In genomic region chr10:39555289-39555715, GRCm38 (mm10) we compare ENCODE assay signal across 8 mouse cellular contexts. TPM values are rescaled to one million over a fixed set of nuclear protein-coding genes. Genes with fewer than 3 reads are reported as not detected.
DNase-seq lines count a peak whose midpoint lies in the region; ATAC-seq and TF ChIP-seq lines count a peak whose summit lies in the region.

No protein-coding gene starts in this region.

- H3K4me1 ChIP-seq in heart, embryonic 11.5 days (ENCODE audit: control insufficient read depth, insufficient read depth, low read length), result peaks cover 75% of the 10 kb centered on the region
- peaks cover 40% of the 10 kb centered on the region for H3K4me1 ChIP-seq in hindbrain, postnatal 0 days (ENCODE audit: insufficient read depth, low read length)

- no peak for ATAC-seq in heart, embryonic 11.5 days (replicated peaks; ENCODE audit: insufficient number of reproducible peaks, low FRiP score, low TSS enrichment)
- ATAC-seq in hindbrain, postnatal 0 days, result no peak
- no peak for ATAC-seq in erythroid progenitor cell, adult 5-6 weeks (replicated peaks; ENCODE audit: low FRiP score, poor library complexity, severe bottlenecking)

- H3K4me3 ChIP-seq in heart, embryonic 11.5 days (ENCODE audit: low read depth, low read length), result no peak overlapping the region
- no peak overlapping the region for H3K4me3 ChIP-seq in hindbrain, postnatal 0 days (ENCODE audit: low read length)

- H3K9me3 ChIP-seq in heart, embryonic 11.5 days (replicated peaks; ENCODE audit: control insufficient read depth, low read length), result no peaks in the 10 kb centered on the region
- H3K9me3 ChIP-seq in hindbrain, postnatal 0 days (ENCODE audit: low read length), result no peaks in the 10 kb centered on the region

- TF ChIP-seq CTCF in hindbrain, postnatal 0 days (IDR thresholded peaks at IDR 0.05; ENCODE audit: low read depth), result no peak

- peak overlapping the region; percentile 36 for H3K4me2 ChIP-seq in heart, embryonic 11.5 days
- H3K4me2 ChIP-seq in hindbrain, postnatal 0 days (ENCODE audit: low read depth, low read length), result no peak overlapping the region

- no peak for DNase-seq in heart, postnatal 4 days
- DNase-seq in c-Kit-positive CD71-positive TER-119-positive erythroid progenitor cells, embryonic 14.5 days (ENCODE audit: low spot score), result peak; percentile 12
- DNase-seq in hindbrain, postnatal 0 days (ENCODE audit: low spot score), result no peak
- peak; percentile 57 for DNase-seq in mesoderm, embryonic 11.5 days (ENCODE audit: low read depth, low spot score)
- DNase-seq in Muller cell, postnatal 12 days (ENCODE audit: inconsistent ontology term), result no peak
- DNase-seq in cerebellum, adult 11 months, result no peak

- no peak overlapping the region for H3K9ac ChIP-seq in heart, embryonic 11.5 days (ENCODE audit: low read depth, low read length)
- H3K9ac ChIP-seq in hindbrain, postnatal 0 days (replicated peaks; ENCODE audit: low read length), result no peak overlapping the region

- H3K27ac ChIP-seq in heart, embryonic 11.5 days (ENCODE audit: low read depth, low read length), result peak overlapping the region; percentile 22
- peak overlapping the region; percentile 32; the same call in 1 of the 2 replicates for H3K27ac ChIP-seq in hindbrain, postnatal 0 days

- no peaks in the 10 kb centered on the region for H3K27me3 ChIP-seq in heart, embryonic 11.5 days (ENCODE audit: control insufficient read depth, insufficient read depth, low read length)
- no peaks in the 10 kb centered on the region for H3K27me3 ChIP-seq in hindbrain, postnatal 0 days (ENCODE audit: insufficient read depth, low read length)

- 17% methylated on average over 7 of the region's 7 CpGs for WGBS in heart, embryonic 11.5 days (ENCODE audit: insufficient replicate concordance)
- 33% methylated on average over 7 of the region's 7 CpGs for WGBS in hindbrain, postnatal 0 days

- no peaks in the 10 kb centered on the region for H3K36me3 ChIP-seq in heart, embryonic 11.5 days (ENCODE audit: control insufficient read depth, insufficient read depth, low read length)
- H3K36me3 ChIP-seq in hindbrain, postnatal 0 days (ENCODE audit: insufficient read depth, low read length), result 0 out of 2 replicates have a peak, but pooled peaks cover 4% of the 10 kb centered on the region

RNA-seq across cellular contexts. Expression of gene Traf3ip2, which starts 57.4 kb away (rescaled TPM):
- polyA plus RNA-seq in heart, embryonic 11.5 days (2014; fragmentation: Nextera tagmentation; extraction: Ambion mirVana), result 11.6 and 12.9 TPM in 2 replicates
- 1 to 10 TPM; 7.1 to 7.3 TPM for total RNA-seq in heart, postnatal 4 days (2021)
- total RNA-seq in hindbrain, postnatal 0 days (2014; rRNA removed), result 5.3 and 9.6 TPM in 2 replicates
- 5.7 and 6.2 TPM in 2 replicates for polyA plus RNA-seq in hindbrain, postnatal 0 days (2015; fragmentation: Nextera tagmentation; extraction: Ambion mirVana)
- total RNA-seq in erythroid progenitor cell, adult 5-6 weeks (2015; ENCODE audit: low replicate concordance), result 2.9 and 3.6 TPM in 2 replicates
- total RNA-seq in erythroid progenitor cell, adult 5-6 weeks (2017; ENCODE audit: low replicate concordance), result 0.77 TPM in 1 of 2 replicates, not detected in the other

Comparison
In these comparisons a context has a peak if more than half of its experiments do, and no peak if none do; other contexts are left out.
1. DNase-seq: peak in c-Kit-positive CD71-positive TER-119-positive erythroid progenitor cells, embryonic 14.5 days (single experiment) and mesoderm, embryonic 11.5 days (single experiment); none in heart, postnatal 4 days (single experiment), hindbrain, postnatal 0 days (single experiment), Muller cell, postnatal 12 days (single experiment) and cerebellum, adult 11 months (single experiment).